Mouse (Mus musculus) C2C12 (cell line): ENCODE measurements at regions not wholly inside any gene's neighbourhood (a gene's known extent, or its start where the extent isn't known, plus 50 kb on each side); places are given as distances from the start of the nearest gene placed in this dataset.

Experiments
- H3K27me3 ChIP-seq: one replicate; pipeline ENCODE4 v1.6.1; 2011; ENCODE audit not compliant: control insufficient read depth, insufficient read depth, insufficient read length
- H3K36me3 ChIP-seq: one replicate; pipeline ENCODE4 v1.6.1; 2011; ENCODE audit not compliant: control insufficient read depth, insufficient read depth
- H3K4me3 ChIP-seq: one replicate; pipeline ENCODE4 v1.5.1; 2011; ENCODE audit warnings: mild to moderate bottlenecking, control low read depth; ENCODE audit not compliant: poor library complexity, insufficient read depth, severe bottlenecking
- H3K79me2 ChIP-seq: one replicate; pipeline ENCODE4 v1.6.1; 2011; ENCODE audit not compliant: control insufficient read depth, insufficient read depth
- H3K79me3 ChIP-seq: one replicate; pipeline ENCODE4 v1.6.1; 2011; ENCODE audit warnings: low read depth, control low read depth
- H3ac ChIP-seq: one replicate; pipeline ENCODE3; 2011; ENCODE audit warnings: low read depth; ENCODE audit not compliant: control insufficient read depth, insufficient read length
- CEBPB ChIP-seq: IDR thresholded peaks from one replicate; pipeline ENCODE4 v1.6.1; 2011; ENCODE audit warnings: low read depth, mild to moderate bottlenecking, control low read depth, moderate library complexity
- CTCF ChIP-seq: IDR thresholded peaks from one replicate; pipeline ENCODE4 v1.5.1; 2011; ENCODE audit not compliant: control insufficient read depth, insufficient read depth, insufficient read length
- FOSL1 ChIP-seq: IDR thresholded peaks from one replicate; pipeline ENCODE4 v1.8.0; 2011; ENCODE audit warnings: mild to moderate bottlenecking, low read length; ENCODE audit not compliant: poor library complexity, insufficient read depth, severe bottlenecking
- MAX ChIP-seq: IDR thresholded peaks from one replicate; pipeline ENCODE4 v1.6.1; 2011; ENCODE audit warnings: mild to moderate bottlenecking, control low read depth
- MYOD1 ChIP-seq: IDR thresholded peaks from one replicate; pipeline ENCODE4 v1.6.1; 2011; ENCODE audit warnings: low read depth; ENCODE audit not compliant: control insufficient read depth, insufficient read length
- MYOG ChIP-seq: IDR thresholded peaks from one replicate; pipeline ENCODE4 v1.6.1; 2011; ENCODE audit not compliant: control insufficient read depth, insufficient read length; ENCODE audit errors: extremely low read depth
- USF1 ChIP-seq: IDR thresholded peaks from one replicate; pipeline ENCODE4 v1.6.1; 2011; ENCODE audit warnings: low read depth, mild to moderate bottlenecking, control low read depth, moderate library complexity

DNA sequence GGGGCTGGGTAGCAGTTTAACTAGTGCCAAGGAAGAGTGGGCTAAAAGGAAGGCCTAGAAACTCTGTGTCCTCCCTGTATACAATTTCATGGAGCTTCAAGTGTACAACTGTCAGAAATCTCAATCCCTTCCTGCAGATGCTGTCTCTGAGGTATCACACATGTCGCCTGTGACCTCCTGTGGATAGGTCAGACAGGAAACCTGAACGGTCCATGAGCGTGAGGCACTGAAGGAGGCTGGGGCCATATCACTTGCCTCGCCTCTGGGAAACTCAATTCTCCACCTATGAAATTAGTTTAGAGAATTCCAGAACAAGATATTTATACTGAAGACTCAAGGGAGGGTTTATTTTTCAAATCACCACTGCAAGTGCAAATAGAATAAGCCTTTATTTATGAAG, 69.1 kb upstream of the Pced1b start:
- TF ChIP-seq CEBPB (no peak), MAX (no peak), MYOG (no peak), CTCF (no peak), USF1 (no peak), FOSL1 (no peak), MYOD1 (no peak)
- Histone ChIP-seq H3K36me3 (no peaks in the 10 kb centered on the region), H3K79me3 (no peaks in the 10 kb centered on the region), H3K27me3 (no peaks in the 10 kb centered on the region), H3ac (no peak overlapping the region), H3K79me2 (no peaks in the 10 kb centered on the region), H3K4me3 (no peak overlapping the region)

DNA sequence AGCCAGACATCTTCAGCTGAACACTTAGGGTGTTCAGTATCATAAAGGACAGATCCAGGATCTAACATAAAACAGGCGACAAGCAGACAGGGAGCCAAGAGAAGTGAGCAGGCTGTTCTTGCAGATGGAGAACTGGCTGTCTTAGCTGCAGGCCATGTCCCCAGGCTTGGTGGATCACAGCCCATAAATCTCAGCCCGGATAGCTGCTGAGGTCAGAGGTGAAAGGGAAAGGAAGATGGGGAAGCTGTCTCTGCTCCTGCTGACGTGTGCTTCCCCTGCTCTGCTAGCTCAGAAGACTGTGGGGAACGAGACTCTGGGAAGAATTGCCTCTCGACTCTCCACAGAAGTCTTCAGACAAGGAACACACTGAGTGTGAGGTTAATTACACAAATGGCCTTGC, 71.9 kb upstream of the Pced1b start:
- Histone ChIP-seq H3K36me3 (no peaks in the 10 kb centered on the region), H3ac (no peak overlapping the region), H3K27me3 (no peaks in the 10 kb centered on the region), H3K4me3 (no peak overlapping the region), H3K79me3 (no peaks in the 10 kb centered on the region), H3K79me2 (no peaks in the 10 kb centered on the region)
- no peak for TF ChIP-seq MYOD1
- TF ChIP-seq CTCF, result no peak
- TF ChIP-seq FOSL1, result no peak
- TF ChIP-seq USF1, result no peak
- no peak for TF ChIP-seq CEBPB
- no peak for TF ChIP-seq MYOG
- no peak for TF ChIP-seq MAX

DNA sequence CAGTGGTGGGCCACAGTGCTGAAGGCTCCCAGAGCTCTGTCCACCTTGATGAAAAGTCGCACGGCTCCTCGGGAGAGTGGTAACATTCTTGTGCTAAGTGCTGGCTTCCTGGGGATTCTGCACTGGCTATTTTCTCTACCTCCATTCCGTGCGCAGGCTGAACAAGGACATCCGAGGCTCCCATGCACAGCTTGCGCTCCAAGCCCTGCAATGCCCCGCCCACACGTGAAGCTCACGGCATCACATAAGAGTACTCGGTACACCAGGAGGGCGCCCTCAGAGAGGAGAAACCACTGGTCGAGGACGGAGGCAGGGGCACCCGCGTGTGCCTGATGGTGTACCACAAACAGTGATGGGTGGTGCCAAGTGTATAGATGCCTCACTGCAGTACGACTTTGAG, 73.7 kb upstream of the Pced1b start:
- Histone ChIP-seq H3ac (no peak overlapping the region), H3K79me3 (no peaks in the 10 kb centered on the region), H3K4me3 (no peak overlapping the region), H3K79me2 (no peaks in the 10 kb centered on the region), H3K27me3 (no peaks in the 10 kb centered on the region), H3K36me3 (no peaks in the 10 kb centered on the region)
- TF ChIP-seq MYOG (no peak), MYOD1 (no peak), MAX (no peak), CEBPB (no peak), FOSL1 (no peak), CTCF (no peak), USF1 (no peak)

DNA sequence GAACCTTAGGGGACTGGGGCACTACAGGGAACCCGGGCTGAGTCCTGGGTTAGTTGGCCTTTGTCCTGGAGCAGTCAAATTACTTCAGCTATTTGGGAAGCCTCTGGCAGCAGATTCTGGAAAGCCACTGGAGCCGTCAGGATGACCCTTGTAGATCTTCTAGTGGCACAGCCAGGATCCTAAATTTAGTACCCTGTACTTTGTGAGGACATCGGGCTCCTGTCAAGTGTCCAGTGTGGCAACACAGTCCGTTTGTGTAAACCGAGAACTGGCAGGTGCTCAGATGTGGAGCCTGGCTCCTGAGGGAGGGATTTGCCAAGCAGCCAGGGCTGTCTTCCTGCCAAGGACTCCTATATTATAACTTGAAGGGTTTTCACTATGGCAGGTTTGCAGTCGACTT, 76.8 kb upstream of the Pced1b start:
- TF ChIP-seq FOSL1 (no peak), CEBPB (no peak), CTCF (no peak), USF1 (no peak), MYOG (no peak), MAX (no peak), MYOD1 (no peak)
- Histone ChIP-seq H3K79me2 (no peaks in the 10 kb centered on the region), H3K4me3 (no peak overlapping the region), H3ac (no peak overlapping the region), H3K79me3 (no peaks in the 10 kb centered on the region), H3K36me3 (no peaks in the 10 kb centered on the region), H3K27me3 (no peaks in the 10 kb centered on the region)

DNA sequence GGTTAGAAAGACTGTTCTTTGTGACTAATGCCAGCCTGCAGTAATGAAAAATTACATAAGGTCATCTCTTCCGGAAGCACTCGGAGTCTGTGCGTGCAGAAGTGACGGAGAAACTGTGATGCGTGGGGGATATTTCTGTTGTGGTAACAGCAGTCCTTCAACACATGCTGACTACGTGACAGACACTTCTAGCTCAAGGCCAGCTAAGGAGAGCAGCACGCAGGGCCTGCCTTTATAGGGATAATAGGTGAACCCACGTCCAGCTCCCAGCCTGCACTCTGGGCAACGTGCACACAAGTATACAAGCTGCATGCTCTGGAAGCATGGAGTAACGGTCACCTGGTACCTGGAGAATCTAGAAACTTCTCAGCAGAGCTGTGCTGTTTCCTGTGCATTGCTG, 77.5 kb upstream of the Pced1b start:
- H3K79me2 ChIP-seq, result no peaks in the 10 kb centered on the region
- H3K27me3 ChIP-seq, result no peaks in the 10 kb centered on the region

DNA sequence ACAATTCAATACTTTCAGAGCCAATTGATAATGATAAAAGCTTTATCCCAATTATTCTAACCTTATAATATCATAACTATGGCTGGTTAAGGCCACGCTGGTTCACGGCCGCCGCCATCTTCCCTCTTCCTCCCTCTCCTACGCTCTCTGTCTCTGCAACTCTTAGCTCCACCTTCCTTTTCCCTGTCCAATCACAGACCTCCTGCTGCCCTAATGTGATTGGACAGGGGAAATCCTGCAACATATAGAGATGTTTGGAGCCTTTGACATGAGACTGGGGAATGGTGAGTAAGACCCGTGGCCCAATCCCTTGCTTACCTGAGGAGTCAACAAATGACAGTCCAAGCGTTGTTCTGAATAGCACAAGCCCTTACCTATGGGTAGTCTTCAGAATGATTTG, 79.8 kb upstream of the Pced1b start:
- Histone ChIP-seq H3K27me3 (no peaks in the 10 kb centered on the region), H3K79me3 (no peaks in the 10 kb centered on the region), H3K79me2 (no peaks in the 10 kb centered on the region), H3K36me3 (no peaks in the 10 kb centered on the region), H3ac (no peak overlapping the region), H3K4me3 (no peak overlapping the region)
- TF ChIP-seq MYOD1, result no peak
- no peak for TF ChIP-seq CEBPB
- TF ChIP-seq USF1, result no peak
- TF ChIP-seq MYOG, result no peak
- no peak for TF ChIP-seq MAX
- no peak for TF ChIP-seq CTCF
- no peak for TF ChIP-seq FOSL1

More for the DNA sequence above, 77.5 kb upstream of the Pced1b start:
- TF ChIP-seq CTCF, result no peak
- TF ChIP-seq FOSL1, result no peak
- TF ChIP-seq MAX, result no peak
- TF ChIP-seq CEBPB, result no peak
- no peak for TF ChIP-seq MYOD1
- no peak for TF ChIP-seq USF1
- Histone ChIP-seq H3K36me3 (no peaks in the 10 kb centered on the region), H3ac (no peak overlapping the region), H3K4me3 (no peak overlapping the region), H3K79me3 (no peaks in the 10 kb centered on the region)
